Mouse (Mus musculus) hindbrain, embryonic 11.5 days (tissue): Measurements from ENCODE around the gene App. TPM values are rescaled to one million over a fixed set of nuclear protein-coding genes. Genes with fewer than 3 reads are reported as not detected.
A peak's percentile ranks its signal among the peaks of the same experiment; 100 is the strongest.

Experiments
- ATAC-seq: fragments of 200-750 bp; cut with Nextera tagmentation; 2 replicates; pipeline ENCODE4 v1.8.0; 2017; ENCODE audit warnings: mild to moderate bottlenecking, moderate TSS enrichment, moderate library complexity; ENCODE audit not compliant: low FRiP score
- DNase-seq: peaks from one replicate; pipeline ENCODE4 v3.0.0-alpha.2; 2015; ENCODE audit warnings: low spot score
- H3K27ac ChIP-seq: fragments of 300-500 bp; sonication (generic); 2 replicates; pipeline ENCODE4 v1.5.1; 2014; ENCODE audit warnings: mild to moderate bottlenecking, low read depth, low read length
- H3K27me3 ChIP-seq: fragments of 300-500 bp; sonication (generic); 2 replicates; pipeline ENCODE4 v1.6.1; 2014; ENCODE audit warnings: mild to moderate bottlenecking, low read length, moderate library complexity, mixed read lengths; ENCODE audit not compliant: control insufficient read depth, insufficient read depth
- H3K36me3 ChIP-seq: fragments of 300-500 bp; sonication (generic); 2 replicates; pipeline ENCODE4 v1.6.1; 2014; ENCODE audit warnings: mild to moderate bottlenecking, low read length, moderate library complexity, mixed read lengths; ENCODE audit not compliant: control insufficient read depth, insufficient read depth
- H3K4me1 ChIP-seq: fragments of 300-500 bp; sonication (generic); replicated peaks from 2 replicates; pipeline ENCODE4 v1.6.1; 2014; ENCODE audit warnings: low read length, mixed read lengths; ENCODE audit not compliant: control insufficient read depth, insufficient read depth
- H3K4me2 ChIP-seq: fragments of 300-500 bp; sonication (generic); replicated peaks from 2 replicates; pipeline ENCODE4 v1.6.1; 2014; ENCODE audit warnings: mild to moderate bottlenecking, low read depth, low read length
- H3K4me3 ChIP-seq: fragments of 300-500 bp; sonication (generic); 2 replicates; pipeline ENCODE4 v1.5.1; 2014; ENCODE audit warnings: low read depth, low read length
- H3K9ac ChIP-seq: fragments of 300-500 bp; sonication (generic); 2 replicates; pipeline ENCODE4 v1.6.1; 2014; ENCODE audit warnings: low read depth, low read length
- H3K9me3 ChIP-seq: fragments of 300-500 bp; sonication (generic); 2 replicates; pipeline ENCODE4 v1.6.1; 2016; ENCODE audit warnings: low read length; ENCODE audit not compliant: control insufficient read depth
- WGBS: fragments of 180-500 bp; shearing (Covaris S2); extraction: QIAGEN DNeasy Blood & Tissue Kit; methylation state at CpG from one replicate; pipeline ENCODE4 v1.1.7; 2014; 5-methylcytosine and 5-hydroxymethylcytosine counted together
- polyA plus RNA-seq: library from polyadenylated mRNA; unstranded; fragments of >200 nt; fragmentation: Nextera tagmentation; extraction: Ambion mirVana; gene quantifications from 2 replicates; pipeline ENCODE4 v1.2.1, GENCODE M21; 2014

Gene App
- 184 and 203 TPM in 2 replicates for polyA plus RNA-seq

- no peaks in the 10 kb centered on the region; the same call in 1 of the 2 replicates for H3K4me1 ChIP-seq
- H3K9me3 ChIP-seq, result no peaks in the 10 kb centered on the region
- ATAC-seq (peak; percentile 87), DNase-seq (peak; percentile 93)
- peak within 1 kb of the TSS; percentile 96 for H3K4me3 ChIP-seq
- H3K36me3 ChIP-seq, result no peaks in the 10 kb centered on the region
- H3K27ac ChIP-seq, result peak within 1 kb of the TSS; percentile 89
- H3K9ac ChIP-seq, result peak within 1 kb of the TSS; percentile 94
- H3K27me3 ChIP-seq, result no peaks in the 10 kb centered on the region
- peak within 1 kb of the TSS; percentile 47 for H3K4me2 ChIP-seq
- under 1% methylated on average over 78 of the region's 78 CpGs for WGBS
Observed at GRCm38 (mm10) chr16:85173373-85174081, at the start of gene App. App (minus strand) TSS chr16:85173766.

DNA sequence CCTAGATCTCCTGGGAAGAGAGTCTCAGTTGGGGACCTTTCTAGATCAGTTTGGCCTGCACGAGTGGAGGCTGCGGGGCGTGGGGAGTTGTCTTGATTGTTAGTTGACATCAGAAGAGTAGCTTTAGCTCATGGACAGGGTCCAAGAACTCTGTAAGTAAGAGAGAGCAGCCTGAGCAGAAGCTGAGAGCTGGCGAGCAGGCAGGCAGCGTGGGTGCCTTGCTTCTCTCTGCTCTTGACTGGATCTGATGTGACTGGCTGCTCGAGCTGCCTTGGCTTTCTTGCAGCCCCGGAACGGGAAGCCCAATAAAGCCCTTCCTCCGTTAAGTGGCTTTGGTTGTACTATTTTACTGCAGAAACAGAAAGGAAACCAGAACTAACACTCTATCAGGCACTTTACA is 42.3 kb upstream of the App start:
- Histone ChIP-seq H3K9me3 (no peaks in the 10 kb centered on the region), H3K4me1 (no peaks in the 10 kb centered on the region), H3K27ac (no peak overlapping the region), H3K4me3 (no peak overlapping the region), H3K36me3 (no peaks in the 10 kb centered on the region), H3K27me3 (no peaks in the 10 kb centered on the region), H3K4me2 (no peak overlapping the region), H3K9ac (no peak overlapping the region)
- 86% methylated on average over 9 of the region's 9 CpGs for WGBS
- ATAC-seq, result no peak
- DNase-seq, result no peak

- no peaks in the 10 kb centered on the region for H3K9me3 ChIP-seq
- H3K9ac ChIP-seq, result no peak overlapping the region
- no peak overlapping the region for H3K27ac ChIP-seq
- no peak overlapping the region for H3K4me3 ChIP-seq
- no peaks in the 10 kb centered on the region for H3K27me3 ChIP-seq
- no peaks in the 10 kb centered on the region for H3K4me1 ChIP-seq
- no peak for DNase-seq
- no peak for ATAC-seq
- no peak overlapping the region for H3K4me2 ChIP-seq
- 87% methylated on average over 9 of the region's 9 CpGs for WGBS
- H3K36me3 ChIP-seq, result no peaks in the 10 kb centered on the region
Observed at GRCm38 (mm10) chr16:85215173-85215572, 41.6 kb upstream of the App start.

DNA sequence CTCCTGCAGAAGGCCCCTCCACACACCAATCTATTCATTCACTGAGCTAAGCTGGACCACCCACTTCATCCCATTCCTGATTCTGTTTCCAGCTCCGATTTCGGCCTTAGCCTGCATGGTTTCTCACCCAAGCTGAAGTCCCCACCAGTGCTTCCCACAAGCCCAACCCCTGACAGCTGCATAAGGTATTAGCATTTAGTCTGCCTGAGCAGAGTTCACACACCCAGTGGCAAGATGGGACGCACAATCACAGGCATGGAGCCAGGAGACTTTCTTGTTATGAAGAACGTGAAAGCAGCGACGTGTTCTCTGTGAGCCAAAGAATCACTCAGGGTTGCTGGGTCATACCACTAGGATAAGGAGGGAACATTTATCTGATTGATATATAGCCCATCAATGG is 22.1 kb upstream of the App start:
- no peak for DNase-seq
- Histone ChIP-seq H3K4me3 (no peak overlapping the region), H3K4me1 (no peaks in the 10 kb centered on the region), H3K4me2 (no peak overlapping the region), H3K36me3 (no peaks in the 10 kb centered on the region), H3K9me3 (no peaks in the 10 kb centered on the region), H3K27me3 (no peaks in the 10 kb centered on the region), H3K27ac (no peak overlapping the region), H3K9ac (no peak overlapping the region)
- ATAC-seq, result no peak
- 87% methylated on average over 6 of the region's 6 CpGs for WGBS

- WGBS, result 82% methylated on average over 6 of the region's 6 CpGs
- DNase-seq (no peak), ATAC-seq (no peak)
- Histone ChIP-seq H3K9me3 (no peaks in the 10 kb centered on the region), H3K9ac (no peak overlapping the region), H3K4me1 (no peaks in the 10 kb centered on the region), H3K4me3 (no peak overlapping the region), H3K27ac (no peak overlapping the region), H3K27me3 (no peaks in the 10 kb centered on the region), H3K36me3 (no peaks in the 10 kb centered on the region), H3K4me2 (no peak overlapping the region)
Observed at GRCm38 (mm10) chr16:85195167-85195566, 21.6 kb upstream of the App start.

GRCm38 (mm10) chr16:85181502-85181901 is 7.9 kb upstream of the App start:
- Histone ChIP-seq H3K4me2 (no peak overlapping the region), H3K9ac (no peak overlapping the region), H3K9me3 (no peaks in the 10 kb centered on the region), H3K27me3 (no peaks in the 10 kb centered on the region), H3K4me1 (no peaks in the 10 kb centered on the region), H3K36me3 (no peaks in the 10 kb centered on the region), H3K27ac (no peak overlapping the region), H3K4me3 (no peak overlapping the region)
- ATAC-seq, result no peak
- WGBS, result 72% methylated on average over 3 of the region's 3 CpGs
- DNase-seq, result no peak

DNA sequence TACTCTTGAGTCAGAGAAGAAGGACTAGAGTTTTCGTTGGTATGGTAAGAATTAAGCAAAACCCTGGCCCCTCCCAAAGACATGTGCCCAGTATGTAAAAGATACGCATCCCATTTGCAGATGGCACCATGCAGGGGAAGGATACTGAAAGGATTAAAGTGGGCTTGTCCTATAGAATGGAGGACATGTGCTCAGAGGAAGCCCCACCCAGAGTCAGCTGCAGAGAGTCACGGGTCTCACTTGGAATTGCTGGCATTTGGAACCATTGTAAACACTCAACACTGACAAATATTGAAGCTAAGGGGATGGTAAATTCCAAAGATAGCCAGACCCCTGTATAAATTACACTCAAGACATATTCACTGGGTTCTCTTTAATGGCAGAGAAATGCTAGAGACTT is 7.1 kb upstream of the App start:
- Histone ChIP-seq H3K36me3 (no peaks in the 10 kb centered on the region), H3K4me3 (no peak overlapping the region), H3K27me3 (no peaks in the 10 kb centered on the region), H3K9ac (no peak overlapping the region), H3K4me2 (no peak overlapping the region), H3K27ac (no peak overlapping the region), H3K4me1 (no peaks in the 10 kb centered on the region), H3K9me3 (no peaks in the 10 kb centered on the region)
- 79% methylated on average over 3 of the region's 3 CpGs for WGBS
- DNase-seq, result no peak
- ATAC-seq, result no peak

DNA sequence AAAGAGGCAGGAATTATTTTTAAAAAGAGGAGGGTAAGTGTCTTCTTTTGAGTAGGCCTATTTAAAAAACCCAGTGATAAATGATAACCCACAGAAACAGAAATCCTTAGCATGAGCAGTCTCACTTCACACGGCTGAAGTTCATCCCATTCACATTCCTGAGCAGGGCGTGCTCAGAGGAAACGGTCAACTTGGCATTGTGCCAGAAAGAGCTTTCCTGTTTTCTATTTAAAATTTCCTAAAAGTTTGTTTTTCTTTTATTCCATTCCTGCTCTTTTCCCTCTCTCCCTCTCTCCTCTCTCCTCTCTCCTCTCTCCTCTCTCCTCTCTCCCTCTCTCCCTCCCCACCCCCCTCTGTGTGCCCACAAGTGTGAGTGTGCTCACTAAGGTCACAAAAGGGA is 3.1 kb upstream of the App start:
- no peak for ATAC-seq
- no peak for DNase-seq
- WGBS, result 45% methylated on average over 3 of the region's 3 CpGs
- Histone ChIP-seq H3K9ac (no peak overlapping the region), H3K36me3 (no peaks in the 10 kb centered on the region), H3K4me2 (no peak overlapping the region), H3K9me3 (no peaks in the 10 kb centered on the region), H3K4me1 (no peaks in the 10 kb centered on the region), H3K27me3 (no peaks in the 10 kb centered on the region), H3K27ac (no peak overlapping the region), H3K4me3 (no peak overlapping the region)
